Mouse (Mus musculus) spleen, adult 2 months (tissue): Measurements from ENCODE around the gene Tshb.

Source experiments
- CTCF ChIP-seq: fragments of 200-500 bp; IDR thresholded peaks from 2 replicates; pipeline ENCODE4 v1.5.1; 2011; ENCODE audit warnings: mild to moderate bottlenecking, inconsistent platforms; ENCODE audit not compliant: insufficient read depth, insufficient read length, insufficient replicate concordance; ENCODE audit errors: extremely low read depth
- POLR2A ChIP-seq: fragments of 200-500 bp; IDR thresholded peaks from 2 replicates; pipeline ENCODE4 v1.6.1; 2011; ENCODE audit warnings: low read depth, low read length, inconsistent platforms

- TF ChIP-seq POLR2A (no peak), CTCF (no peak)
Observed at GRCm38 (mm10) chr3:102744657-102745056, 37.9 kb downstream of the Tshb start.
